Mouse (Mus musculus) ES-E14 (cell line): Measurements from ENCODE around the gene Mob2. TPM values are rescaled to one million over a fixed set of nuclear protein-coding genes. Genes with fewer than 3 reads are reported as not detected.

Experiments used
- DNase-seq: peaks from one replicate; pipeline ENCODE4 v3.0.0-alpha.2; 2013; ENCODE audit warnings: low read depth, low spot score
- H3K27ac ChIP-seq: 2 replicates; pipeline ENCODE4 v1.5.1; 2012; ENCODE audit warnings: low read depth, mild to moderate bottlenecking, low read length, moderate library complexity, mixed read lengths; ENCODE audit not compliant: poor library complexity, insufficient read depth, severe bottlenecking
- H3K36me3 ChIP-seq: 2 replicates; pipeline ENCODE4 v1.6.1; 2012; ENCODE audit warnings: mild to moderate bottlenecking, low read length, moderate library complexity, mixed read lengths; ENCODE audit not compliant: control insufficient read depth, poor library complexity, insufficient read depth, severe bottlenecking
- H3K4me1 ChIP-seq, 2 experiments: fragments of 150-350 bp in 1 of 2; sonication (generic) in 1 of 2; 2 replicates each; pipeline ENCODE4 v1.6.1; 2012; ENCODE audit warnings: low read length in 2 of 2, mild to moderate bottlenecking in 1 of 2, mixed read lengths in 1 of 2; ENCODE audit not compliant: control insufficient read depth in 2 of 2, insufficient read depth in 2 of 2, poor library complexity in 1 of 2
- H3K4me3 ChIP-seq, 2 experiments: fragments of 150-350 bp in 1 of 2; sonication (generic) in 1 of 2; 2 replicates each; pipeline ENCODE4 v1.5.1; 2012; ENCODE audit warnings: low read length in 2 of 2, low read depth in 1 of 2, mild to moderate bottlenecking in 1 of 2, mixed read lengths in 1 of 2; ENCODE audit not compliant: insufficient read depth in 1 of 2, poor library complexity in 1 of 2, severe bottlenecking in 1 of 2
- H3K9ac ChIP-seq: 2 replicates; pipeline ENCODE4 v1.6.1; 2012; ENCODE audit warnings: low read depth, mild to moderate bottlenecking, low read length, mixed read lengths; ENCODE audit not compliant: poor library complexity, insufficient read depth, severe bottlenecking
- H3K9me3 ChIP-seq: fragments of 150-350 bp; sonication (generic); 2 replicates; pipeline ENCODE4 v1.6.1; 2012; ENCODE audit warnings: low read depth, mild to moderate bottlenecking, low read length; ENCODE audit not compliant: control insufficient read depth, insufficient read depth
- CHD2 ChIP-seq: IDR thresholded peaks from 2 replicates; pipeline ENCODE4 v1.6.1; 2014; ENCODE audit warnings: mild to moderate bottlenecking, low read depth, low read length, inconsistent platforms
- HCFC1 ChIP-seq: IDR thresholded peaks from 2 replicates; pipeline ENCODE4 v1.6.1; 2012; ENCODE audit warnings: low read length, inconsistent platforms, borderline replicate concordance; ENCODE audit not compliant: insufficient read depth
- MAFK ChIP-seq: IDR thresholded peaks from 2 replicates; pipeline ENCODE4 v1.6.1; 2014; ENCODE audit warnings: mild to moderate bottlenecking, low read depth, low read length, inconsistent platforms; ENCODE audit not compliant: insufficient read depth
- ZC3H11A ChIP-seq: IDR thresholded peaks from 2 replicates; pipeline ENCODE4 v1.6.1; 2012; ENCODE audit warnings: low read depth, mild to moderate bottlenecking, inconsistent platforms, low read length, borderline replicate concordance
- ZNF384 ChIP-seq: IDR thresholded peaks from 2 replicates; pipeline ENCODE4 v1.6.1; 2012; ENCODE audit warnings: low read depth, low read length, inconsistent platforms
- in situ Hi-C, 2 experiments: fragments of 600-800 bp; cut with MboI; formaldehyde crosslinking; loops; one replicate each; pipeline ENCODE4 v1.15.1; 2025; ENCODE audit warnings: low sequenced_read_pairs in 2 of 2, inconsistent platforms in 1 of 2; ENCODE audit not compliant: unreplicated experiment in 2 of 2
- total RNA-seq: library from RNA; depleted of rRNA; stranded (reverse); fragments of 300-350 nt; gene quantifications from 2 replicates; pipeline ENCODE4 v1.2.3, GENCODE M21; 2012

Gene Mob2
- total RNA-seq, 1 experiment = 30.7 TPM

GRCm38 (mm10) chr7:142091848-142092247 is 31.0 kb upstream of the Mob2 start:
- Histone ChIP-seq H3K9ac (no peak overlapping the region), H3K27ac (no peak overlapping the region), H3K36me3 (no peaks in the 10 kb centered on the region), H3K9me3 (no peaks in the 10 kb centered on the region), H3K4me1 (peaks cover 0 to 4% of the 10 kb centered on the region in 2 experiments; a peak in 1 of 4 replicates), H3K4me3 (no peak overlapping the region)
- DNase-seq = no peak
- in situ Hi-C loops = no loop called here
- TF ChIP-seq CHD2 (no peak), ZNF384 (no peak), HCFC1 (no peak), ZC3H11A (no peak), MAFK (no peak)

GRCm38 (mm10) chr7:142089648-142090447 is 29.0 kb upstream of the Mob2 start:
- TF ChIP-seq MAFK = no peak
- TF ChIP-seq HCFC1 = no peak
- TF ChIP-seq ZNF384 = no peak
- H3K9me3 ChIP-seq = no peaks in the 10 kb centered on the region
- in situ Hi-C loops = no loop called here
- peaks cover 0 to 4% of the 10 kb centered on the region in 2 experiments; a peak in 1 of 4 replicates for H3K4me1 ChIP-seq
- no peaks in the 10 kb centered on the region for H3K36me3 ChIP-seq
- no peak for DNase-seq
- no peak overlapping the region for H3K4me3 ChIP-seq
- no peak overlapping the region for H3K27ac ChIP-seq
- H3K9ac ChIP-seq = no peak overlapping the region

- H3K4me3 ChIP-seq = no peak overlapping the region
- no peak for DNase-seq
- in situ Hi-C loops = no loop called here
Measured at GRCm38 (mm10) chr7:142088886-142089285, 28.0 kb upstream of the Mob2 start.

GRCm38 (mm10) chr7:142087069-142087652 is 26.3 kb upstream of the Mob2 start:
- in situ Hi-C loops = no loop called here
- Histone ChIP-seq H3K9ac (no peak overlapping the region), H3K4me3 (no peak overlapping the region), H3K9me3 (no peaks in the 10 kb centered on the region), H3K36me3 (no peaks in the 10 kb centered on the region; the same call in 1 of the 2 replicates), H3K27ac (no peak overlapping the region), H3K4me1 (0 out of 4 replicates have a peak, but pooled peaks cover 0 to 2% of the 10 kb centered on the region in 2 experiments)
- DNase-seq = no peak
- TF ChIP-seq CHD2 = no peak
- TF ChIP-seq ZC3H11A = no peak
- no peak for TF ChIP-seq HCFC1
- TF ChIP-seq MAFK = no peak
- no peak for TF ChIP-seq ZNF384

More at GRCm38 (mm10) chr7:142088886-142089285, 28.0 kb upstream of the Mob2 start:
- Histone ChIP-seq H3K27ac (no peak overlapping the region), H3K9me3 (no peaks in the 10 kb centered on the region), H3K4me1 (0 out of 4 replicates have a peak, but pooled peaks cover 0 to 2% of the 10 kb centered on the region in 2 experiments), H3K9ac (no peak overlapping the region), H3K36me3 (no peaks in the 10 kb centered on the region)
- no peak for TF ChIP-seq ZNF384
- TF ChIP-seq MAFK = no peak
- TF ChIP-seq CHD2 = no peak
